Mouse (Mus musculus): ENCODE results near the gene Med25.
A peak's percentile ranks its signal among the peaks of the same experiment; 100 is the strongest.

The Med25 gene

DNA sequence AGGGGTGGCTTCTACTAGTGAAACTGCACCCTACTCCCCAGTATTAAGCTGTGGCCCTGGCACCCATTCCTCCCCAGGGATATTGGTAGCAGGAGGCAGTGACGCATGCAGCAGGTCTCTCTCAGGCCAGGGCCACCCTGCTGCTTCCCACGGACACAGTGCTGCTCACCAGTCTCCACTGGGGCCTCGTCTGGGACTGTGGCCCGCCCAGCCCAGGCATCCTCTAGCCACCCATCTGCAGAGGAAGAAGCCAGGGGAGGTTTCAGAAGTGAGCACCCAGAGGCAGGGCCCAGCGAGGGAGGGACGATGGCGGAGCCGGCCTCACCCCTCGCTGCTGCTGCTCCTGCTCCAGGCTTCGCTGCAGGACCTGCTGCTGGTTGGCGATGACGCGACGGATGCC is 29.3 kb downstream of the Med25 start:
- no peak for DNase-seq (ENCODE audit: low spot score)

DNA sequence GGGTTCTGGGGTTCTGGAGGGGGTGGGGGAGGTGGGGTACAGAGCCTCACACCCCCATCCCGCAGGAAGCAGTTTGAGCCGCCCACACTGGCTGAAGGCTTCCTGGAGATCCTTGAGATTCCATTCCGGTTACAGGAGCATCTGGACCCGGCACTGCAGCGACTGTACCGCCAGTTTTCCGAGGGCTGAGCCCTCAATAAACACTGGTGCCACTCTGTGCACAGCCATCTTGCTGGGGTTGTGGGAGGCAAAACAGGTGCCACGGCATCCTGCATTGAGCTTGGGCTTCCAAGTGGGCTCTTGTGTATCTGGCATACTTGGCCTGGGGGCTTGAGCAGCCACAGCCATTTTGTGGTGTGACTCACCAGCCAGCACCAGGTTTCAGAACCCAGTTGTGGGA is 30.1 kb downstream of the Med25 start:
- DNase-seq (ENCODE audit: low spot score) = no peak

- DNase-seq (ENCODE audit: low spot score) = no peak
These were observed 31.1 kb downstream of the Med25 start for GRCm38 (mm10) chr7:44861429-44861816.

GRCm38 (mm10) chr7:44860576-44861428 is 31.7 kb downstream of the Med25 start:
- peak; percentile 89 for DNase-seq (ENCODE audit: low spot score)

DNA sequence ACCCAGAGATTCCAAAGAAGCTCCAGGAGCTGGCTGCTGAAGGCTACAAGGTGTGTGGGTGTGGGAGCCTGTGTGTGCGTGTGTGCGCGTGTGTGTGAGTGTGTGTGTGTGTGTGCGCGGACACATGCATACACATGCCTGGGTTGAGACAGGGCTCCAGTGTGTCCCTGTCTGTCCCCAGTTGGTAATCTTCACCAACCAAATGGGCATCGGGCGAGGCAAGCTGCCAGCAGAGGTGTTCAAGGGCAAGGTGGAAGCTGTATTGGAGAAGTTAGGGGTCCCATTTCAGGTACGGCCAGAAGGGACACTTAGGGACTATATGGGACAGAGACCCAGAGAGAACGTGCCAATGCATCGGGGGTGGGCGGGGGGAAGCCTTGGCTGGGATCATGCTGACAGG is 32.6 kb downstream of the Med25 start:
- DNase-seq (ENCODE audit: low spot score) = no peak

GRCm38 (mm10) chr7:44857905-44858304 is 34.6 kb downstream of the Med25 start:
- DNase-seq (ENCODE audit: low spot score) = no peak

GRCm38 (mm10) chr7:44857042-44857552 is 35.4 kb downstream of the Med25 start, which contains the start of gene Pnkp:
Pnkp (plus strand) TSS chr7:44857139.
- peak; percentile 88 for DNase-seq (ENCODE audit: low spot score)

- no peak for DNase-seq (ENCODE audit: low spot score)
These were observed 36.1 kb downstream of the Med25 start for GRCm38 (mm10) chr7:44856265-44856916.

- DNase-seq (ENCODE audit: low spot score) = no peak
These were observed 37.5 kb downstream of the Med25 start for GRCm38 (mm10) chr7:44855036-44855435.

DNA sequence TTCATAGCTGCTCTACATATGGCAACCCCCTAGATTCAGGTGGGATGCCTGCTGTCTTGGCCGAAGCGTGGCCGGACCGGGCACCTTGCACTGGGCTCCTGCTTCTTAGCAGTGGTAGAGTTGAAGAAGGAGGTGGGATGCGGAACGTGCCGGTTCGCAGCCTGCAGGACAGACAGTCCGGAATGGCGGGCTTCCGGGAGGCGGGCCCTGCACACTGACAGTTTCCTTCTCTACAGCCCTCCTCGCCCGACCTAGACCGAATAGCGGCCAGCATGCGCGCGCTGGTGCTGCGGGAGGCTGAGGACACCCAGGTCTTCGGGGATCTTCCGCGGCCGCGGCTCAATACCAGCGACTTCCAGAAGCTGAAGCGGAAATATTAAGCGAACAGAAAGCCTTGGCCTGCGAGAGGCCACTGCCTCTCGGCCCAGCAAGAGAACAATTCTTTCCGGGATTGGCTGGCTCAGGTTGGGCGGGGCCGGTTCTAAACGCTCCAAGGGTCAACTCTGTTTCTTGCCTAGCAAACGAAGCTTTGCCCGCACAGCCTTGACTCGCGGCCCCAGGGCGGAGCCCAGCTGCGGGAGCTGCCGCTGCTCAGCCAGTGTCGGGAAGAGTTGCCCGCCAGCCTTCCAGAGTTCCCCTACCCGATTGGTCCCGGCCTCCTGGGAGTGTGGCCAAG is 38.0 kb downstream of the Med25 start:
- peak; percentile 78 for DNase-seq (ENCODE audit: low spot score)

GRCm38 (mm10) chr7:44853596-44854355 is 38.7 kb downstream of the Med25 start:
- no peak for DNase-seq (ENCODE audit: low spot score)

- DNase-seq (ENCODE audit: low spot score) = no peak
These were observed 39.4 kb downstream of the Med25 start for GRCm38 (mm10) chr7:44853065-44853464.

GRCm38 (mm10) chr7:44852259-44853027 is 40.1 kb downstream of the Med25 start:
- DNase-seq (ENCODE audit: low spot score) = no peak

DNA sequence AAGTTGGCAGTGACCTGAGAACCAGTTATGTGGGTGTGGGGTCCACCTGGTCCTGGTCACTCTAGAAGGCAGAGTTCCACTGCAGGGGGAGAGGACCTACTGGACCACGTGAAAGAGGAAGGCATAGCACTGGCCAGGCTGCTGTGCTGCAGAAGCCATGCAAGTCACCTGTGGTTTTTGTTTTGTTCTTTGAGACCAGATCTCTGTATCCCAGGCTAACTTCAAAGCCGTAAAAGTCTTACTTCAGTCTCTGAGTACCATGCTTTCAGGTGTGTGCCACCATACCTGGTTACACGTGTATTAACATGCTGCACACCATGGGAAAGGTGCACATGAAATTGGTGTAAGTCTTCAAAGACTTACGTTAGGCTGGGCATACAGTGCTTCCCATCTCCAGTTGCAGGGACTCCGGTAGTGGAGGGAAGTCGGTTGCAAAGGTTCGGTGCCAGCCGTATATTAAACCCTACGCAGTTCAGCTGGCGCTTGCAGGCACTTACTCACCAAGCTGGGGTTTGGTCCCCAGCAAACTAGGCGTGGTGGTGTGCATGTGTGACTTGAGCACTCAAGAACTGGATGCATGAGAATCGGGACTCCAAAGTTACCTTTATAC is 40.8 kb downstream of the Med25 start:
- no peak for DNase-seq (ENCODE audit: low spot score)

- DNase-seq (ENCODE audit: low spot score) = no peak
These were observed 41.5 kb downstream of the Med25 start for GRCm38 (mm10) chr7:44850789-44851624.

GRCm38 (mm10) chr7:44850146-44850545 is 42.4 kb downstream of the Med25 start:
- DNase-seq (ENCODE audit: low spot score) = peak; percentile 83

- peak; percentile 89 for DNase-seq (ENCODE audit: low spot score)
These were observed 42.9 kb downstream of the Med25 start for GRCm38 (mm10) chr7:44849416-44850111.

GRCm38 (mm10) chr7:44848561-44849415 is 43.7 kb downstream of the Med25 start, which contains the start of the genes Akt1s1 and Tbc1d17:
Akt1s1 (plus strand) TSS chr7:44848991.
Tbc1d17 (minus strand) TSS chr7:44849079.
- peak; percentile 98 for DNase-seq (ENCODE audit: low spot score)
